Comparison of ENCODE assay signal across 25 mouse cellular contexts in genomic region chr5:33195246-33195852, GRCm38 (mm10). TPM values are rescaled to one million over a fixed set of nuclear protein-coding genes. Genes with fewer than 3 reads are reported as not detected.
DNase-seq lines count a peak whose midpoint lies in the region; ATAC-seq and TF ChIP-seq lines count a peak whose summit lies in the region.
"Had no signal": no experiment of that assay in that cellular context is flagged by ENCODE, and none has a peak within 500 bp of the region (broad histone marks: within the 10 kb centered on the region; RNA-seq: fewer than 3 reads in every experiment).

No protein-coding gene starts in this region.

- H3K9me3 ChIP-seq in heart, embryonic 16.5 days (replicated peaks; ENCODE audit: control insufficient read depth, low read length), result no peaks in the 10 kb centered on the region
- H3K9me3 ChIP-seq in lung, embryonic 14.5 days (ENCODE audit: low read depth, low read length), result no peaks in the 10 kb centered on the region
- H3K9me3 ChIP-seq in intestine, embryonic 16.5 days (ENCODE audit: control insufficient read depth, low read length), result no peaks in the 10 kb centered on the region
- H3K9me3 ChIP-seq: forebrain, embryonic 13.5 days; hindbrain, embryonic 12.5 days; megakaryocyte, embryonic 14.5 days had no signal

- ATAC-seq in heart, embryonic 16.5 days (replicated peaks; ENCODE audit: extremely low read depth, insufficient read depth, low FRiP score), result 0 out of 2 replicates have a peak, but pooled peaks have one; percentile 37
- ATAC-seq in lung, embryonic 14.5 days (ENCODE audit: insufficient read depth), result peak; percentile 95
- ATAC-seq in intestine, embryonic 16.5 days, result peak; percentile 52
- no peak for ATAC-seq in activated CD4-positive, CD25-positive, alpha-beta regulatory T cell, adult 4 months
- ATAC-seq: forebrain, embryonic 13.5 days; liver, postnatal 0 days; Patski had no signal

- H3K9ac ChIP-seq in heart, embryonic 16.5 days (ENCODE audit: low read length), result no peak overlapping the region
- no peak overlapping the region for H3K9ac ChIP-seq in lung, embryonic 14.5 days
- no peak overlapping the region for H3K9ac ChIP-seq in intestine, embryonic 16.5 days (ENCODE audit: low read depth, low read length)
- H3K9ac ChIP-seq: forebrain, embryonic 13.5 days; hindbrain, embryonic 12.5 days; liver, postnatal 0 days had no signal

- no peak overlapping the region for H3K27ac ChIP-seq in heart, embryonic 16.5 days (ENCODE audit: low read length)
- no peak overlapping the region for H3K27ac ChIP-seq in lung, embryonic 14.5 days (ENCODE audit: low read depth)
- no peak overlapping the region for H3K27ac ChIP-seq in intestine, embryonic 16.5 days (ENCODE audit: low read length)
- H3K27ac ChIP-seq: forebrain, embryonic 13.5 days; heart, adult 2 months; hindbrain, embryonic 12.5 days; kidney, postnatal 0 days had no signal

- 59% methylated on average over 9 of the region's 9 CpGs for WGBS in heart, embryonic 16.5 days
- WGBS in lung, embryonic 14.5 days, result 49% methylated on average over 9 of the region's 9 CpGs
- WGBS in intestine, embryonic 16.5 days, result 50% methylated on average over 9 of the region's 9 CpGs

- no peak overlapping the region for H3K4me2 ChIP-seq in heart, embryonic 16.5 days (ENCODE audit: low read depth, low read length)
- no peak overlapping the region for H3K4me2 ChIP-seq in lung, embryonic 14.5 days
- H3K4me2 ChIP-seq in intestine, embryonic 16.5 days (ENCODE audit: low read depth, low read length), result no peak overlapping the region
- H3K4me2 ChIP-seq: forebrain, embryonic 13.5 days; hindbrain, embryonic 12.5 days had no signal

- H3K4me3 ChIP-seq in heart, embryonic 16.5 days (ENCODE audit: low read length), result no peak overlapping the region
- no peak overlapping the region for H3K4me3 ChIP-seq in lung, embryonic 14.5 days (ENCODE audit: low read depth, low read length)
- no peak overlapping the region for H3K4me3 ChIP-seq in intestine, embryonic 16.5 days (ENCODE audit: low read length)
- H3K4me3 ChIP-seq: erythroblast, embryonic 14.5 days; forebrain, embryonic 13.5 days; heart, adult 2 months; hindbrain, embryonic 12.5 days; megakaryocyte, embryonic 14.5 days had no signal

- no peaks in the 10 kb centered on the region for H3K36me3 ChIP-seq in heart, embryonic 16.5 days (ENCODE audit: control insufficient read depth, insufficient read depth)
- no peaks in the 10 kb centered on the region for H3K36me3 ChIP-seq in lung, embryonic 14.5 days (ENCODE audit: insufficient read depth)
- H3K36me3 ChIP-seq in intestine, embryonic 16.5 days (ENCODE audit: control insufficient read depth, insufficient read depth, low read length), result no peaks in the 10 kb centered on the region
- H3K36me3 ChIP-seq: hindbrain, embryonic 12.5 days had no signal

- no peak for TF ChIP-seq CTCF in lung, embryonic 14.5 days (IDR thresholded peaks at IDR 0.05; ENCODE audit: low read depth)

- DNase-seq in heart, adult 8-10 months (ENCODE audit: low spot score), result no peak
- DNase-seq in lung, embryonic 14.5 days, result peak; percentile 82
- DNase-seq in lung, postnatal 36 days, result no peak
- DNase-seq in MN1 (ENCODE audit: low spot score), result peak; percentile 4
- no peak for DNase-seq in gastrocnemius, adult 8-10 months (ENCODE audit: low spot score in 2 of 2)
- DNase-seq: adrenal gland, postnatal 14 days; cerebellum, adult 11 months; cerebellum, postnatal 10 days; gastrocnemius, postnatal 10 days; heart, adult 2 months; heart, postnatal 14 days; liver, postnatal 0 days; midbrain, embryonic 14.5 days; right cerebral cortex, postnatal 4 days; thymus, postnatal 25 days had no signal

- H3K27me3 ChIP-seq in heart, embryonic 16.5 days (ENCODE audit: control insufficient read depth, insufficient read depth, low read length), result no peaks in the 10 kb centered on the region
- no peaks in the 10 kb centered on the region for H3K27me3 ChIP-seq in lung, embryonic 14.5 days (ENCODE audit: insufficient read depth, low read length)
- no peaks in the 10 kb centered on the region for H3K27me3 ChIP-seq in intestine, embryonic 16.5 days (replicated peaks; ENCODE audit: control insufficient read depth, insufficient read depth, low read length)
- H3K27me3 ChIP-seq: forebrain, embryonic 13.5 days; hindbrain, embryonic 12.5 days had no signal

- H3K4me1 ChIP-seq in heart, embryonic 16.5 days (ENCODE audit: control insufficient read depth, insufficient read depth, low read length), result peaks cover 8% of the 10 kb centered on the region
- no peaks in the 10 kb centered on the region for H3K4me1 ChIP-seq in lung, embryonic 14.5 days (ENCODE audit: insufficient read depth)
- peaks cover 5% of the 10 kb centered on the region for H3K4me1 ChIP-seq in intestine, embryonic 16.5 days (ENCODE audit: control insufficient read depth, insufficient read depth, low read length)
- H3K4me1 ChIP-seq: hindbrain, embryonic 12.5 days had no signal

RNA-seq across cellular contexts. Expression of gene Spon2, which starts 22.9 kb away (rescaled TPM):
- polyA plus RNA-seq in heart, embryonic 16.5 days (2015; fragmentation: Nextera tagmentation; extraction: Ambion mirVana), result 67.2 and 71.5 TPM in 2 replicates
- total RNA-seq in heart, adult 8-10 months (2022), result 1 to 10 TPM; 1.0 to 3.4 (median 1.4) TPM
- 10.5 and 12.1 TPM in 2 replicates for polyA plus RNA-seq in lung, embryonic 14.5 days (2014; fragmentation: Nextera tagmentation; extraction: Ambion mirVana)
- polyA plus RNA-seq in intestine, embryonic 16.5 days (2015; fragmentation: Nextera tagmentation; extraction: Ambion mirVana), result 35.1 and 37.0 TPM in 2 replicates
- polyA plus RNA-seq in activated CD4-positive, CD25-positive, alpha-beta regulatory T cell, adult 4 months (2017; shearing (Covaris generic)), result not detected
- total RNA-seq in gastrocnemius, adult 8-10 months (2022), result 1 to 10 TPM in 2 of 4 experiments, under 1 TPM in 2; 0.67 to 1.1 (median 0.88) TPM
- total RNA-seq: layer of hippocampus, adult 8-10 months had no signal

Comparison
In these comparisons a context has a peak if more than half of its experiments do, and no peak if none do; other contexts are left out.
1. DNase-seq: peak in lung, embryonic 14.5 days (single experiment) and MN1 (single experiment); none in heart, adult 8-10 months (single experiment), lung, postnatal 36 days (single experiment) and gastrocnemius, adult 8-10 months (0 of 2).
2. RNA of gene Spon2, which starts 22.9 kb away (polyA plus RNA-seq): 67.2 to 71.5 TPM in heart, embryonic 16.5 days, 35.1 to 37.0 TPM in intestine, embryonic 16.5 days and 10.5 to 12.1 TPM in lung, embryonic 14.5 days; not detected in activated CD4-positive, CD25-positive, alpha-beta regulatory T cell, adult 4 months; every median in the first group is over 10 times any median in the second.